Mouse (Mus musculus): ENCODE data around the gene Gm20388. TPM values are rescaled to one million over a fixed set of nuclear protein-coding genes. Genes with fewer than 3 reads are reported as not detected.

Gene Gm20388
- total RNA-seq, 1 experiment from 2014 or later = 3.6 TPM

DNA sequence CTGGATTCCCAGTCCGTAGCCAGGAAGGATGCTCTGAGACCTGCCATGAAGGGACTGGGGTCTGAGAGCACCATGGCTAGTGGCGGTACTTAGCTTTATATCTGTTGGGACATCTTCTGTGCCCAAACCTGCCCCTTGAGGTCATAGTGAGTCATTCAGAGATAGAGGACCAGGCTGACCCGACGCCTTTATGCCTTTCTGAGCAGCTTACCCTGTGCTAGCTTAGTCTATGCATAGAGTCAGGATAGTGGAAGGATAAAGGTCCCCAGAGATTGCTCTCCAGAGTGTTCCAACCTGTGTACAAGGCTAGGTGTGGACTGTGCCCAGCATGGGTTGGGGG is 582.2 kb downstream of the Gm20388 start:
- no peak for DNase-seq

GRCm38 (mm10) chr8:120493508-120494464 is 583.1 kb downstream of the Gm20388 start:
- DNase-seq = no peak

GRCm38 (mm10) chr8:120494903-120495302 is 584.3 kb downstream of the Gm20388 start:
- DNase-seq = peak; percentile 84

- no peak for DNase-seq
These were observed 584.8 kb downstream of the Gm20388 start for GRCm38 (mm10) chr8:120495461-120495860.

- no peak for DNase-seq
These were observed 585.8 kb downstream of the Gm20388 start for GRCm38 (mm10) chr8:120496478-120496877.

- no peak for DNase-seq
These were observed 586.9 kb downstream of the Gm20388 start for GRCm38 (mm10) chr8:120497503-120497946.

- DNase-seq = no peak
These were observed 587.7 kb downstream of the Gm20388 start for GRCm38 (mm10) chr8:120498349-120498831.

- peak; percentile 90 for DNase-seq
These were observed 588.4 kb downstream of the Gm20388 start for GRCm38 (mm10) chr8:120498926-120499605.

DNA sequence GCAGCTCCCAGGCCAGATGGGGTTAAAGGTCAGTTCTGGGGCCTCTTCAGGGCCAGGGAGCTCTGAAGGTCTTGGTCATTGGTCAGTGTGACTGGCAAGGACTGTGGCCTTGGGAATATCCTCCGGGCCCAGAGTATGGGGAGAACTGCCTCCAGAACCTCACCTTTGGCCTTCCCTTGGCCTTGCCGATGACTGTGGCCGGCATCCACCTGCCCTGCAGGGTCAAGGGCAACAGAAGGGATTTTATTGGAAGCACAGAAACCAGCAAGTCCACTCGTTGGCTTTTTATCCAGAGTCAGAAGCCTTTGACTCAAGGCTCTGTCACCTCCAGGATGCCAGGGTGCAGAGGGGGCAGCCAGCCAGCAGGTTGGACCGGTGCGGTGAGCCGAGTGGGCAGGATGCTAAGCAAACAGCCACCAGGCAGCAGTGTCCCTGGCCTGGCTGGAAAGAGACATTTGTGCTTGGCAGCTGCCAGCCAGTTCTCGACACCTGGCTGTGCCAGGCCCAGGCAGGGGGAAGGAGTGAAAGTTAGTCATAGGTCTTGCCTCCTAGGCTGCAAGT is 590.1 kb downstream of the Gm20388 start:
- DNase-seq = no peak

GRCm38 (mm10) chr8:120501426-120501825 is 590.8 kb downstream of the Gm20388 start:
- DNase-seq = no peak

DNA sequence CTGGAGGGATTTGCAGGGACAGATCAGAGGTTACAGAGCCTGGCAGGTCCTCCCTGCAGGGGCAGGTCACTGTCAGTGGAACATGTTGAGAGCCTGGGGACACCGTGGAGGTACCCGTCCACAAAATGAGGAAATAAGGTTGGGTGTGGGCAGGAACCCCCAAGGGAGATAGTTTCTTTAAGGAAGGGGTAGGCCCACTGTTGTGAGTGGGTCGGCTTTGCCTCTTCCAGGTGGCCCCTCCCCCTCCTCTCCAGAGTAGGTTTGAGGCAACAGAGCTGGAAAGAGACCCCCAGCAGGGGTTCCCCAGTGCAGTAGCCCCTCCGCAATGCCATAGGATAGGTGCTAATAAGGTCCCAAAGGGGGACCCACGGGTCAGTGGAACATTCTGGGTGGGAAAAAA is 591.8 kb downstream of the Gm20388 start:
- no peak for DNase-seq

GRCm38 (mm10) chr8:120504251-120505081 is 593.8 kb downstream of the Gm20388 start:
- peak; percentile 72 for DNase-seq

- DNase-seq = peak; percentile 10
These were observed 594.5 kb downstream of the Gm20388 start for GRCm38 (mm10) chr8:120505082-120505511.

GRCm38 (mm10) chr8:120505619-120506310 is 595.1 kb downstream of the Gm20388 start:
- DNase-seq = no peak

GRCm38 (mm10) chr8:120506562-120506961 is 595.9 kb downstream of the Gm20388 start:
- DNase-seq = no peak

- no peak for DNase-seq
These were observed 596.6 kb downstream of the Gm20388 start for GRCm38 (mm10) chr8:120507290-120507689.

- no peak for DNase-seq
These were observed 598.7 kb downstream of the Gm20388 start for GRCm38 (mm10) chr8:120509136-120510034.

GRCm38 (mm10) chr8:120510035-120510416 is 599.4 kb downstream of the Gm20388 start:
- no peak for DNase-seq

DNA sequence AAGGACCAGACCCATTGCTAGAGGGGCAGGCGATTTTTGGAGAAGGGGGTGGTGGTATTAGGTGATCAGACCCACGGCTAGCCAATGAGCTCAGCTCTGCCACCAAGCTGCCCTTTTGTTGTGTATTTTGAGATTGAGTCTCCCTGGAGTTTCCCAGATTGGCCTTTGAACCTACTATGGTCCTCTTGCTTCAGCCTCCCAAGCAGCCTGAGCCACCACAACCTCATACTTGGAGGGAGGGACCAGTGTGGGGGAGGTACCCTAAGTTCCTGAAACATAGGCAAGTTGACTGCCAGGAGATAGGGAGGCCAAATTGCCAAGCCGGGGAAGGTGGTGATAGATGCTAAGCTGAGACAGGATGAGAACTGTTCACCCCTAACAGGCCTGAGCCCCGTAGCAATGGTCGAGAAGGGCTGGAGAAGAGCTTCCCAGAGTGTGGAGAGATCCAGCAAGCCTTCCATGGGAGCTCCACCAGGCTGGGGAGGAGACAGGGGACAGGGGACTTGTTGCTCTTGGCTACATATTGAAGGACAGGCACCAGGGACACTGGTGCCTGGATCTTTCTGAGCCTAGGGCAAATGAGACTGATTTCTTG is 600.3 kb downstream of the Gm20388 start:
- no peak for DNase-seq

DNA sequence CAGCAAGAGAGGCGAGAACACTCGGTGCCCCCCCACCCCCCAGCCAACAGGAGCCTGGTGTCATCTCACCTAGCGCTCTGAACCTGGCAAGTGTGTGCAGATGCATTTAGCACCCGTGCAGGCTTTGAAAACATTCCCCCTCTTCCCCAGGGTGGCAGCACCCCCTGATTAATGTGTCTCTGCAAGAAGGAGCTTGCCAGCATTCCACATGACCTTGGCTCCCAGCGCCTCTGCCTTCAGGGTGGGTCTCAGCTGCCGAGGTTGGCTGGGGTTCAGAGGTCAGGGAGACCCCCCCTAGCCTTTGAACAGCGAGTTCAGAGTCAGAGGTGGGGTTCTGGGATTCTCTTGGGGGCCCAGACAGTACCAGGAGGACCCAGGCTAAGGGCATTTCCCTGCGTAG is 601.1 kb downstream of the Gm20388 start:
- DNase-seq = peak; percentile 51
